Mouse (Mus musculus) heart, postnatal 4 days (tissue): ENCODE results near the gene Tmub1. TPM values are rescaled to one million over a fixed set of nuclear protein-coding genes. Genes with fewer than 3 reads are reported as not detected.
A peak's percentile ranks its signal among the peaks of the same experiment; 100 is the strongest.

ENCODE experiments used
- DNase-seq: peaks from one replicate; pipeline ENCODE4 v3.0.0; 2021
- total RNA-seq, 2 experiments: library from RNA; stranded (reverse); gene quantifications; 2 replicates each; pipeline ENCODE4 v1.2.3; 2021

Gene Tmub1
- total RNA-seq, 2 experiments from 2014 or later = 8.5 to 8.7 TPM

- DNase-seq = no peak
Measured at GRCm38 (mm10) chr5:24453283-24453984, 5.8 kb upstream of the Tmub1 start.

- DNase-seq = peak; percentile 42
Measured at GRCm38 (mm10) chr5:24452691-24453233, 5.1 kb upstream of the Tmub1 start.

- peak; percentile 50 for DNase-seq
Measured at GRCm38 (mm10) chr5:24452030-24452690, 4.5 kb upstream of the Tmub1 start, which contains the start of gene Agap3. Gene Agap3 (plus strand): TSS chr5:24452177.

- DNase-seq = peak; percentile 88
Measured at GRCm38 (mm10) chr5:24451264-24452029, 3.8 kb upstream of the Tmub1 start.

- DNase-seq = no peak
Measured at GRCm38 (mm10) chr5:24446630-24447029, 1.0 kb downstream of the Tmub1 start.

GRCm38 (mm10) chr5:24445428-24446080 lies 2.1 kb downstream of the Tmub1 start:
- no peak for DNase-seq

- DNase-seq = peak; percentile 96
Measured at GRCm38 (mm10) chr5:24444746-24445427, 2.8 kb downstream of the Tmub1 start, which contains the start of gene Fastk. Gene Fastk (minus strand): TSS chr5:24445287.

- DNase-seq = no peak
Measured at GRCm38 (mm10) chr5:24443927-24444326, 3.7 kb downstream of the Tmub1 start.

GRCm38 (mm10) chr5:24443204-24443603 lies 4.5 kb downstream of the Tmub1 start:
- no peak for DNase-seq

GRCm38 (mm10) chr5:24442029-24442428 lies 5.6 kb downstream of the Tmub1 start:
- no peak for DNase-seq

GRCm38 (mm10) chr5:24441187-24441586 lies 6.5 kb downstream of the Tmub1 start:
- DNase-seq = no peak

- no peak for DNase-seq
Measured at GRCm38 (mm10) chr5:24433993-24434392, 13.7 kb downstream of the Tmub1 start.

GRCm38 (mm10) chr5:24428596-24428995 lies 19.1 kb downstream of the Tmub1 start:
- no peak for DNase-seq

- no peak for DNase-seq
Measured at GRCm38 (mm10) chr5:24427981-24428402, 19.7 kb downstream of the Tmub1 start.

GRCm38 (mm10) chr5:24427285-24427633 lies 20.4 kb downstream of the Tmub1 start:
- no peak for DNase-seq

- no peak for DNase-seq
Measured at GRCm38 (mm10) chr5:24426556-24427284, 20.9 kb downstream of the Tmub1 start.

GRCm38 (mm10) chr5:24426037-24426432 lies 21.6 kb downstream of the Tmub1 start:
- no peak for DNase-seq

- no peak for DNase-seq
Measured at GRCm38 (mm10) chr5:24425421-24426036, 22.1 kb downstream of the Tmub1 start.

- DNase-seq = peak; percentile 90
Measured at GRCm38 (mm10) chr5:24424861-24425411, 22.7 kb downstream of the Tmub1 start.
